Mouse (Mus musculus) testis, postnatal 14 days (tissue): Measurements from ENCODE around the gene Ccr10.
"Not testable (repeated sequence)": the region's sequence is repeated elsewhere in the genome, so short reads cannot be mapped to it uniquely, and the experiment has no call there.

ENCODE experiments used
- DNase-seq: peaks from one replicate; pipeline ENCODE4 v3.0.0; 2021; ENCODE audit warnings: low spot score

Gene Ccr10

DNA sequence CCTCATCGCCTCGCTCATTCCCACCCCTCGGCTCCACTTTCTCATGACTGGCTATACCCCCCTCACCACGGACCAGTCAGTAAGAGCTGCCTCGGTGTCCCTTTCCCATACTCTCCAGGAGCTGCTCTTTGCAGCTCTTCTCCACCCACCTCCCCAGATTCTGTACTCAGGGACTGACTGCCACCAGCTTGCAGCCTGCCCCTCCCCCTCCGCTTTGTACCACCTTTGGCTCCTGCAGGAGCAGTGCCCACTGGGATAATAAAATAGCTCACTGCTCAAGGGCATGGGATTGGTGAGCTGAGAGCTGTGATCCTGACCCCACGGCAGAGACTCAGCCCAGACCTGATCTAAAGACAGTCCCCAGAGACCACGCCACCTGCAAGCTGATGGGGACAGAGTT lies 50.7 kb downstream of the Ccr10 start:
- DNase-seq = not testable (repeated sequence)
